Mouse (Mus musculus): ENCODE data around the gene Foxn1. TPM values are rescaled to one million over a fixed set of nuclear protein-coding genes. Genes with fewer than 3 reads are reported as not detected.

The Foxn1 gene
- polyA plus RNA-seq, 1 experiment from 2014 or later: 0.14 TPM

GRCm38 (mm10) chr11:78310861-78311511 is 75.4 kb downstream of the Foxn1 start:
- Histone ChIP-seq H3K9me3 (replicated peaks; ENCODE audit: control insufficient read depth, low read length) (no peaks in the 10 kb centered on the region), H3K4me3 (ENCODE audit: low read depth, low read length) (no peak overlapping the region), H3K36me3 (replicated peaks; ENCODE audit: control insufficient read depth, insufficient read depth, low read depth, low read length) (peaks cover 26% of the 10 kb centered on the region), H3K27me3 (ENCODE audit: control insufficient read depth, insufficient read depth, low read length) (no peaks in the 10 kb centered on the region), H3K4me2 (ENCODE audit: low read depth, low read length) (no peak overlapping the region), H3K27ac (replicated peaks; ENCODE audit: low read depth, low read length) (no peak overlapping the region), H3K9ac (replicated peaks; ENCODE audit: low read length) (no peak overlapping the region), H3K4me1 (ENCODE audit: control insufficient read depth, insufficient read depth, low read length) (no peaks in the 10 kb centered on the region)
- 91% methylated on average over 8 of the region's 8 CpGs for WGBS
- ATAC-seq (replicated peaks; ENCODE audit: insufficient number of reproducible peaks, low FRiP score, low TSS enrichment, low read depth) (no peak), DNase-seq (ENCODE audit: low spot score) (no peak)

Other genes with a start within 250 kb of the Foxn1 start
- gene Traf4, start 221.0 kb downstream of the Foxn1 start, polyA plus RNA-seq (2014; fragmentation: Nextera tagmentation; extraction: Ambion mirVana): 84.9 and 91.8 TPM in 2 replicates
- gene Nek8, start 209.9 kb downstream of the Foxn1 start, polyA plus RNA-seq (2014; fragmentation: Nextera tagmentation; extraction: Ambion mirVana): 8.6 and 8.9 TPM in 2 replicates
- 8.9 and 10.9 TPM in 2 replicates for gene Tlcd1, start 209.8 kb downstream of the Foxn1 start, polyA plus RNA-seq (2014; fragmentation: Nextera tagmentation; extraction: Ambion mirVana)
- 1,340 and 1,370 TPM in 2 replicates for gene Rpl23a, start 203.0 kb downstream of the Foxn1 start, polyA plus RNA-seq (2014; fragmentation: Nextera tagmentation; extraction: Ambion mirVana)
- 139 and 140 TPM in 2 replicates for gene Rab34, start 198.1 kb downstream of the Foxn1 start, polyA plus RNA-seq (2014; fragmentation: Nextera tagmentation; extraction: Ambion mirVana)
- gene Proca1, start 193.2 kb downstream of the Foxn1 start, polyA plus RNA-seq (2014; fragmentation: Nextera tagmentation; extraction: Ambion mirVana): 1.2 and 1.7 TPM in 2 replicates
- 47.3 and 55.6 TPM in 2 replicates for gene Sdf2, start 140.8 kb downstream of the Foxn1 start, polyA plus RNA-seq (2014; fragmentation: Nextera tagmentation; extraction: Ambion mirVana)
- gene Supt6, start 140.6 kb downstream of the Foxn1 start, polyA plus RNA-seq (2014; fragmentation: Nextera tagmentation; extraction: Ambion mirVana): 24.9 and 27.4 TPM in 2 replicates
- 59.7 and 66.9 TPM in 2 replicates for gene 2610507B11Rik, start 124.8 kb downstream of the Foxn1 start, polyA plus RNA-seq (2014; fragmentation: Nextera tagmentation; extraction: Ambion mirVana)
- 0.11 TPM in 1 of 2 replicates, not detected in the other for gene BC030499, start 95.7 kb downstream of the Foxn1 start, polyA plus RNA-seq (2014; fragmentation: Nextera tagmentation; extraction: Ambion mirVana)
- gene Spag5, start 85.0 kb downstream of the Foxn1 start, polyA plus RNA-seq (2014; fragmentation: Nextera tagmentation; extraction: Ambion mirVana): 54.8 and 62.0 TPM in 2 replicates
- 2.7 and 4.6 TPM in 2 replicates for gene Aldoc, start 63.6 kb downstream of the Foxn1 start, polyA plus RNA-seq (2014; fragmentation: Nextera tagmentation; extraction: Ambion mirVana)
- gene Pigs, start 58.1 kb downstream of the Foxn1 start, polyA plus RNA-seq (2014; fragmentation: Nextera tagmentation; extraction: Ambion mirVana): 55.4 and 64.0 TPM in 2 replicates
- 77.0 and 84.7 TPM in 2 replicates for gene Unc119, start 43.1 kb downstream of the Foxn1 start, polyA plus RNA-seq (2014; fragmentation: Nextera tagmentation; extraction: Ambion mirVana)
- gene Slc13a2, start 35.7 kb upstream of the Foxn1 start, polyA plus RNA-seq (2014; fragmentation: Nextera tagmentation; extraction: Ambion mirVana): not detected in 2 replicates
- 13.0 and 14.9 TPM in 2 replicates for gene Slc46a1, start 79.1 kb upstream of the Foxn1 start, polyA plus RNA-seq (2014; fragmentation: Nextera tagmentation; extraction: Ambion mirVana)
- gene Sarm1, start 111.2 kb upstream of the Foxn1 start, polyA plus RNA-seq (2014; fragmentation: Nextera tagmentation; extraction: Ambion mirVana): 4.1 and 4.7 TPM in 2 replicates
- 24.8 and 30.4 TPM in 2 replicates for gene Vtn, start 112.5 kb upstream of the Foxn1 start, polyA plus RNA-seq (2014; fragmentation: Nextera tagmentation; extraction: Ambion mirVana)
- not detected in 2 replicates for gene Sebox, start 116.9 kb upstream of the Foxn1 start, polyA plus RNA-seq (2014; fragmentation: Nextera tagmentation; extraction: Ambion mirVana)
- gene Tmem199, start 125.6 kb upstream of the Foxn1 start, polyA plus RNA-seq (2014; fragmentation: Nextera tagmentation; extraction: Ambion mirVana): 66.4 and 70.1 TPM in 2 replicates
- 159 and 161 TPM in 2 replicates for gene Poldip2, start 125.6 kb upstream of the Foxn1 start, polyA plus RNA-seq (2014; fragmentation: Nextera tagmentation; extraction: Ambion mirVana)
- 91.6 and 91.9 TPM in 2 replicates for gene Tnfaip1, start 149.8 kb upstream of the Foxn1 start, polyA plus RNA-seq (2014; fragmentation: Nextera tagmentation; extraction: Ambion mirVana)
- gene Ift20, start 149.8 kb upstream of the Foxn1 start, polyA plus RNA-seq (2014; fragmentation: Nextera tagmentation; extraction: Ambion mirVana): 125 and 138 TPM in 2 replicates
- 73.7 and 76.3 TPM in 2 replicates for gene Tmem97, start 164.2 kb upstream of the Foxn1 start, polyA plus RNA-seq (2014; fragmentation: Nextera tagmentation; extraction: Ambion mirVana)